29 mouse cellular contexts compared by ENCODE assay signal in the genomic region with DNA sequence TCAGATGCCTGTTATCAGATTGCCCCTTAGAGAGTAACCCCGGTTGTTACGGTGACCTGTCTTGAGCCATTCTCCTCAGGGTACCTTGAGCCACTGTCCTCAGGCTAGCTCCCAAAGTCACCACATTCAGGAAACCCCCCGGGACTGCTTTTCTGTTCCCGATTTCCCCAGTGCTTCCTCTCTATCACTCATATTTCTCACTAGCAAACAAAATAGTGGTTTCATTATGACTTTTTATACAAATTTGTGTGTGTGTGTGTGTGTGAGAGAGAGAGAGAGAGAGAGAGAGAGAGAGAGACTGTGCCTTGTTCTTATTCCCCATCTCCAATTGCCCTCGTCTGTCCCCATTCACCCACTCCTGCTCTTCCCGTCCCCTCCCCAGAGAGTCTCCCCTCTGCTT.
"Had no signal": no experiment of that assay in that cellular context is flagged by ENCODE, and none has a peak within 500 bp of the region (broad histone marks: within the 10 kb centered on the region; RNA-seq: fewer than 3 reads in every experiment).

No protein-coding gene starts in this region.

- H3K4me2 ChIP-seq: limb, embryonic 12.5 days; limb, embryonic 13.5 days; limb, embryonic 15.5 days; liver, embryonic 11.5 days; liver, embryonic 12.5 days; liver, embryonic 13.5 days; liver, embryonic 15.5 days; lung, embryonic 14.5 days; lung, embryonic 15.5 days; midbrain, embryonic 11.5 days; midbrain, embryonic 12.5 days; midbrain, embryonic 13.5 days; midbrain, embryonic 15.5 days had no signal

- H3K9ac ChIP-seq: limb, embryonic 12.5 days; limb, embryonic 13.5 days; limb, embryonic 15.5 days; liver, embryonic 12.5 days; liver, embryonic 13.5 days; liver, embryonic 14.5 days; liver, embryonic 15.5 days; liver, postnatal 0 days; lung, embryonic 14.5 days; lung, embryonic 15.5 days; midbrain, embryonic 12.5 days; midbrain, embryonic 13.5 days; midbrain, embryonic 15.5 days had no signal

- H3K9me3 ChIP-seq: limb, embryonic 10.5 days; limb, embryonic 12.5 days; limb, embryonic 13.5 days; limb, embryonic 15.5 days; liver, embryonic 12.5 days; liver, embryonic 13.5 days; liver, embryonic 15.5 days; lung, embryonic 15.5 days; megakaryocyte, embryonic 14.5 days; midbrain, embryonic 10.5 days; midbrain, embryonic 12.5 days; midbrain, embryonic 13.5 days; midbrain, embryonic 15.5 days had no signal

- H3K4me1 ChIP-seq: limb, embryonic 10.5 days; limb, embryonic 12.5 days; limb, embryonic 13.5 days; limb, embryonic 15.5 days; liver, embryonic 12.5 days; liver, embryonic 13.5 days; liver, embryonic 15.5 days; lung, embryonic 15.5 days; megakaryocyte, embryonic 14.5 days; midbrain, embryonic 12.5 days; midbrain, embryonic 13.5 days; midbrain, embryonic 15.5 days had no signal

- H3K27ac ChIP-seq: limb, embryonic 10.5 days; limb, embryonic 12.5 days; limb, embryonic 13.5 days; limb, embryonic 15.5 days; liver, embryonic 12.5 days; liver, embryonic 13.5 days; liver, embryonic 14.5 days; liver, embryonic 15.5 days; lung, embryonic 15.5 days; macrophage; midbrain, embryonic 10.5 days; midbrain, embryonic 12.5 days; midbrain, embryonic 13.5 days; midbrain, embryonic 15.5 days had no signal

- DNase-seq: left cerebral cortex, postnatal 4 days; liver; liver, embryonic 13.5 days; liver, postnatal 0 days; lung, adult 18-20 months; lung, adult 2 months; lung, embryonic 14.5 days; lung, postnatal 10 days; lung, postnatal 14 days; lung, postnatal 36 days; lung, postnatal 4 days; midbrain, embryonic 14.5 days had no signal

- H3K36me3 ChIP-seq: limb, embryonic 10.5 days; limb, embryonic 12.5 days; limb, embryonic 13.5 days; limb, embryonic 15.5 days; liver, embryonic 12.5 days; liver, embryonic 13.5 days; liver, embryonic 15.5 days; lung, embryonic 15.5 days; midbrain, embryonic 10.5 days; midbrain, embryonic 12.5 days; midbrain, embryonic 13.5 days; midbrain, embryonic 15.5 days had no signal

- H3K27me3 ChIP-seq: limb, embryonic 13.5 days; limb, embryonic 15.5 days; liver, embryonic 13.5 days; liver, embryonic 15.5 days; lung, embryonic 15.5 days; midbrain, embryonic 12.5 days; midbrain, embryonic 13.5 days; midbrain, embryonic 15.5 days had no signal

- H3K4me3 ChIP-seq: limb, embryonic 10.5 days; limb, embryonic 12.5 days; limb, embryonic 13.5 days; limb, embryonic 15.5 days; liver, embryonic 12.5 days; liver, embryonic 13.5 days; liver, embryonic 15.5 days; lung, embryonic 15.5 days; megakaryocyte, embryonic 14.5 days; midbrain, embryonic 10.5 days; midbrain, embryonic 12.5 days; midbrain, embryonic 13.5 days; midbrain, embryonic 15.5 days; myocyte had no signal
